Mouse (Mus musculus): Measurements from ENCODE around the gene Ces2a. TPM values are rescaled to one million over a fixed set of nuclear protein-coding genes. Genes with fewer than 3 reads are reported as not detected.
A peak's percentile ranks its signal among the peaks of the same experiment; 100 is the strongest.

Gene Ces2a
- total RNA-seq (2021) = not detected
- long read RNA-seq, experiment 1, partial matches to known transcripts = 0 of 1 reads
- long read RNA-seq, experiment 1, other reads (novel, unspliced or antisense) = 1 of 1 reads
- long read RNA-seq, experiment 2, partial matches to known transcripts = 1 of 2 reads
- long read RNA-seq, experiment 2, other reads (novel, unspliced or antisense) = 0 of 2 reads

- DNase-seq = no peak
Observed at GRCm38 (mm10) chr8:104733753-104734152, at the start of gene Ces2a. TSS of gene Ces2a (plus strand) at chr8:104734003.

DNA sequence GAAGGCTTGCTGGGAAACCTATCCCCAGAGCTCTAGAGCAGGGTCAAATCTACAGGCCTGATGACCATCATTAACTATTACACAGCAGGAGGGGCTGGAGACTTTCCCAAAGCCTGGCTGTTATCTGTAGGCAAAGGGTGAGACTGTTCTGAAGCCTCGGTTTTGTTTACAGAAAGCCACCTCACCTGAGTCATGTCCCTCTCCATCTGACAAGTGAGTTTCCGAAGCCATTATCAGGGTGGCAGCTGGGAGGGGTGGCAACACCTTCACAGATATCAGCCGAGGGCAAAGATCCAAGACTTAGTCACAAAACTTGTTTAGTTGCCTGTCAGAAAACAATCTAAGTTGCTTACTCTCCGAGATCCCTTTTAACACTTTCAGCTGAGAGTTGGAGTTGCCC is 45.4 kb upstream of the Ces2a start:
- no peak for DNase-seq

DNA sequence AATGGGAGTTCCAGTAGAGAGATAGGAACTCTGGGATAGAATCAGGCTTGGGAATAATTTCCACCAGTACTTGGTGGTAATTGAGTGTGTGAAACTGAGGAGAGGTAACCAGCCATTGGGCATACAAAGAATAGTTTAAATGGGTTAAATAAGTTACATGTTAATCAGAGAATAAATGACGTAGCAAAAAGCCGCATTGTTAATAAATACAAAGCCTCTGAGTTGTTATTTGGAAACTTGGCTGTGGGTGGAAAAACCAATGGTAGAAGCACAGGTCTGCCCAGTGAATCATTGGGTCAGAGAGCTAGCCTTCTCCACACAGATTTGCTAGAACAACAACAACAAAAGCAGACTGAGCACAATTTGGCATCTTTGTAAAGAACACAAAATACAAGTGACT is 35.2 kb upstream of the Ces2a start:
- DNase-seq = no peak

- no peak for DNase-seq
Observed at GRCm38 (mm10) chr8:104701900-104702299, 31.9 kb upstream of the Ces2a start.

DNA sequence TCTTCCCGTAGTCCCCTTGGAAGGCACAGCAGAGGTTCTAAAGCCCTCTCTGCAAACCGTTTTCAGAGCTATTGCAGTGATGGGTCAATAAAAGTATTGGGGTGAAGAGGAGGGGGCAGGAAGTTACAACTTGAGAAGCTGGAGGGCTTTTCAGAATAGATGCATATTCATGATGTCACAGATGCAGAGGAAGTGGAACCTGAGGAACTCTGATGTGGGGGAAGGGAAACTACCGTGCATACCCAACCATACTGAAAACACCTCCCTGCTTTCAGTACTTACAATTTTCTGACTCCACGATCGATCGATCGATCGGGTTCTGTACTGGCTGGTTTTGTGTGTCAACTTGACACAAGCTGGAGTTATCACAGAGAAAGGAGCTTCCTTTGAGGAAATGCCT is 12.6 kb upstream of the Ces2a start:
- no peak for DNase-seq

DNA sequence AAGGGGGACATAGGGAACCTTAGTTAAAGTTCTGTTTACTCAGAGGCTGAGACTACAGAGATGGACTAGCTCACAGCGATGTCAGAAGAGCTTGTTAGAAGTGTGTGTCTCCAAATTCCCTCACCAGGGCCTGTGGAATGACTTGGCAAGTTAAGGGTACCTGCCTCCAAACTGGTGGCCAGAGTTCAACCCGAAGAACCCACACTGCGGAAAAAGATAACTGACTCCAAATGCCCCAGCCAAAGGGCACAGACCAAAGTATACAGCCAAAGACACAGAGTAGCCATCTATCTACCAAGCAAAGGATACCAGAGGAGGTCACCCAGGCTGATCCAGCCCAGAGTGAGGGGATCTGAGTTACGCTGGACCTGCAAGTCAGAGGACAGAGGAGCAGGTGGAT is 2.4 kb upstream of the Ces2a start:
- no peak for DNase-seq

- peak in 1 of 2 experiments; percentile 3 for DNase-seq
Observed at GRCm38 (mm10) chr8:104731969-104732368, 1.8 kb upstream of the Ces2a start.

DNA sequence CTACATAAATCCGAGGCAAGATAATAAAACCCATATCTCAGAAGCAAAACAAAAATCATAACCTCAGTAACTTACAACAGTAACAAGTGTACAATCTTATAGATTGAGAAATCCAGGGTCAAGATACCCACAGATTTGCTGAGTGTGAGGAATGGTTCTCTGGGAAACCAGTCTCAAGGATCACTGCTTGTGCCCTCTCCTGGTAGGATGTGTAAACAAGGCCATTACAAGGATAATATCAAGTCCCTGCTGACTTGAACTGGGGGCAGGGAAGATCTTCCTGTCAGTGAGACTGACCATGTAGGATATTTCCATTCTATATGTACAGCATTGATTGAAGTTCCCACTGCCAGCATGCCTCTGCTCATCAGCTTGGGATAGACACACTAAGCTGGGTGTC is 8.2 kb downstream of the Ces2a start:
- DNase-seq = no peak

DNA sequence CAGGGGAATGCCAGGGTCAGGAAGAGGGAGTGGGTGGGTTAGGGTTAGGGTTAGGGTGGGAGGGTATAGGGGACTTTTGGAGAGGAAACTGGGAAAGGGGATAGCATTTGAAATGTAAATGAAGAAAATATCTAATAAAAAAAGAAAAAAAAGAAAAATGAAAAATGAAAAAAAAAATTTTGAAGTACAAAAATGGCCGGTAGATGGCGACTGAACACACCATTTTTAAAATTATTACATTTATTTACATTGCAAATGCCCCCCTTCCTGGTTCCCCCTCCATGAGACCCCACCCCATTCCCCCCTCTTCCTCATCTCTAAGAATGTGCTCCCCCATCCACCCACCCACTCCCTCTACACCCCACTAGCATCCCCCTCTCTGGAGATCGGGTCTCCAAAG is 9.6 kb downstream of the Ces2a start:
- DNase-seq = no peak

DNA sequence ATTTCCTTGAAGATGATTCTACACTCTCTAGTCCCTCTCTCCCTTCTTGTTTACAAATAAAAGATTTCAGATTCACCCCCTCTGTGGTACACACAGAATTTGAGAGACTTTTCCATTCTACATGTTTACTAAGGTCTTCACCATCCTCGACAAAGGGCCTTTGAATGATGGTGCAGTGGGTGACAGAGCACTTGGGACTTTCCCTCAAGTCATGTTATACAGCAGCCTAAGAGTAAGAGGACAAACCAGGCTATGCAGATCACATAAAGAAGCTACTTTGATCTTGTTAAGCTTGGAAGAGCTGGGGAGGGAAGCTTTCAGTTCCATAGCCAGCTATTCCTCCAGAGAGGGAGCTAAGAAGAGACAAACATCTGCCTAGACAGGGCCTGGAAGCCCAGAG is 19.0 kb downstream of the Ces2a start:
- DNase-seq = no peak

- DNase-seq = no peak
Observed at GRCm38 (mm10) chr8:104757621-104758020, 23.8 kb downstream of the Ces2a start.

- DNase-seq = no peak
Observed at GRCm38 (mm10) chr8:104758209-104758608, 24.4 kb downstream of the Ces2a start.

DNA sequence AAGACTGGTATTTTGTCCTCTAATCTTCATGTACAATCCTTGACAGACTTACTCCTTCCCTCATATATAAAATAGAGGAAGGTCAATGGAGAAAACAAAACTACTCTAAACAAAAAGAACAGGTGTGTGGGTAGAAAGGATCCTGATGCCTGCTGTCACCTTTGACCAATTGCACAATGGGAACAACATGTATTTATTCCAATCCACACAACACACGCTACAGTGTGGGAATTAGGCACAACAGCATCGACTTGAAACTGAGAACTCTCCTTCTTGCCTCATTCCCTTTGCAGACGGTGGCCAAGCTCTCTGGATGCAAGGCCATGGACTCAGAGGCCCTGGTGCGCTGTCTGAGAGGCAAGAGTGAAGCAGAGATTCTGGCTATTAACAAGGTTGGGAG is 27.3 kb downstream of the Ces2a start:
- no peak for DNase-seq

GRCm38 (mm10) chr8:104766485-104766884 is 32.7 kb downstream of the Ces2a start:
- DNase-seq = no peak

DNA sequence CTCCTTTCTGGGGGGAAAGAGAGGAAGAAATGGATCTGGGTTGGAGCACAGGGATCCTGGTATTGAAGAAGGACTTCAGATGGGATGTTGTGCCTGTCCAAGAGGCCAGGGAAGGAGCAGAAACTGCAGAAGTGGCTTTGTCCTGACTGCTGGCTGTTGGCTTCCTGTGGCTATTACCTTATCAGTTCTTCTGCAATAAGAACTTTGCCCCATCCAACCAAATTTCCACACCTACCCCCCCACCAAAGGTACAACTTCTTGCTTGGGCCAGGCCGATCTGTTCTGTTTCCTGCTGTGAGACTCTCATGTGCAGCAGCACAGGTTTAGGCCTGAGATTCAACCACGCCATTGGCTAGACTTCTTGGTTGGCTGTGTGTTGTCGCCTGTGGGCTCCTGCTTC is 36.6 kb downstream of the Ces2a start:
- DNase-seq = no peak

GRCm38 (mm10) chr8:104787049-104787448 is 53.2 kb downstream of the Ces2a start:
- DNase-seq = peak; percentile 3 to 14

DNA sequence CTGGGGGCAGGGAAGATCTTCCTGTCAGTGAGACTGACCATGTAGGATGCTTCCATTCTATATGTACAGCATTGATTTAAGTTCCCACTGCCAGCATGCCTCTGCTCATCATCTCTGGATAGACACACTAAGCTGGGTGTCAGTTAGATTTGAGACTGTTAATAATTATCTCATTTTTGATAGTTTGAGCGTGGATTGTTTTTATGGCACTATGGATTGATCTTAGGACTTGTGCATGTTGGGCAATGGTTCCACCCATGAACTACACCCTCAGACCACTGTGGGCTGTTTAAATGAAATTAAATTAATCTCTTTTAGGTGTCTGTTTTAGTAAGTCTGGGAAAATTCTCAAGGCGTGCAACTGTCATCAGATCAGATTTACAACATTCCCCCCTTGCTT is 55.1 kb downstream of the Ces2a start:
- DNase-seq = no peak

- peak in 1 of 2 experiments; percentile 25 for DNase-seq
Observed at GRCm38 (mm10) chr8:104789886-104790680, 56.3 kb downstream of the Ces2a start.

Small RNA genes lying within 50 kb of the gene (microRNA-seq; reads per million reads assigned to microRNA genes)
- not detected for gene Gm44328

Other genes starting within 250 kb of the Ces2a start
- not detected for gene Terb1, start 224.1 kb upstream of the Ces2a start, total RNA-seq (2021)
- gene Nae1, start 199.4 kb upstream of the Ces2a start, total RNA-seq (2021) = 10 to 100 TPM; 36.4 to 38.4 TPM
- 1 to 10 TPM; 1.5 to 4.1 TPM for gene Car7, start 199.3 kb upstream of the Ces2a start, total RNA-seq (2021)
- 10 to 100 TPM; 30.4 to 33.0 TPM for gene Pdp2, start 142.6 kb upstream of the Ces2a start, total RNA-seq (2021)
- not detected for gene Cdh16, start 109.6 kb upstream of the Ces2a start, total RNA-seq (2021)
- 10 to 100 TPM in 1 of 2 experiments, 1 to 10 TPM in 1; 3.4 to 14.0 TPM for gene Rrad, start 102.7 kb upstream of the Ces2a start, total RNA-seq (2021)
- gene Ciao2b, start 92.0 kb upstream of the Ces2a start, total RNA-seq (2021) = 10 to 100 TPM; 46.1 to 51.1 TPM
- gene Ces2b, start 97.6 kb downstream of the Ces2a start, total RNA-seq (2021) = under 1 TPM; 0.26 to 0.40 TPM
- gene Ces2c, start 113.1 kb downstream of the Ces2a start, total RNA-seq (2021) = not detected
- 1 to 10 TPM; 2.9 to 5.5 TPM for gene Ces2e, start 192.3 kb downstream of the Ces2a start, total RNA-seq (2021)
- gene Ces2f, start 213.4 kb downstream of the Ces2a start, total RNA-seq (2021) = not detected
- gene Ces2g, start 227.7 kb downstream of the Ces2a start, total RNA-seq (2021) = 1 to 10 TPM; 1.7 to 2.4 TPM